Mouse (Mus musculus) central nervous system, embryonic 11.5 days (tissue): ENCODE data around the gene Ptgs2. TPM values are rescaled to one million over a fixed set of nuclear protein-coding genes. Genes with fewer than 3 reads are reported as not detected.

Experiments
- polyA plus RNA-seq: library from polyadenylated mRNA; depleted of rRNA; stranded (reverse); fragments of >200 nt; gene quantifications from 2 replicates; pipeline ENCODE4 v1.2.3, GENCODE M21; 2012; rRNA removed

Gene Ptgs2
- 0.08 and 0.20 TPM in 2 replicates for polyA plus RNA-seq

GRCm38 (mm10) chr1:150099790-150100333 lies at the start of gene Ptgs2:
TSS of gene Ptgs2 (plus strand) at chr1:150100031.

Other genes with a start within 250 kb of the Ptgs2 start
- gene Pla2g4a, start 138.7 kb upstream of the Ptgs2 start, polyA plus RNA-seq: 4.9 and 7.0 TPM in 2 replicates
- 0.07 TPM in 2 replicates for gene Pdc, start 219.4 kb downstream of the Ptgs2 start, polyA plus RNA-seq